Mouse (Mus musculus) stomach, postnatal 0 days (tissue): ENCODE data around the gene Kynu. TPM values are rescaled to one million over a fixed set of nuclear protein-coding genes. Genes with fewer than 3 reads are reported as not detected.
A peak's percentile ranks its signal among the peaks of the same experiment; 100 is the strongest.

Experiments used
- ATAC-seq: fragments of 200-750 bp; cut with Nextera tagmentation; 2 replicates; pipeline ENCODE4 v1.8.0; 2017; ENCODE audit not compliant: low FRiP score, low TSS enrichment
- DNase-seq: peaks from one replicate; pipeline ENCODE4 v3.0.0-alpha.2; 2016; ENCODE audit warnings: low spot score
- H3K27ac ChIP-seq: fragments of 300-500 bp; sonication (generic); replicated peaks from 2 replicates; pipeline ENCODE4 v1.5.1; 2014; ENCODE audit warnings: mild to moderate bottlenecking, control low read depth
- H3K27me3 ChIP-seq: fragments of 300-500 bp; sonication (generic); 2 replicates; pipeline ENCODE4 v1.6.1; 2014; ENCODE audit warnings: low read length; ENCODE audit not compliant: control insufficient read depth, insufficient read depth
- H3K36me3 ChIP-seq: fragments of 300-500 bp; sonication (generic); 2 replicates; pipeline ENCODE4 v1.6.1; 2014; ENCODE audit warnings: low read length, mixed read lengths; ENCODE audit not compliant: control insufficient read depth, insufficient read depth
- H3K4me1 ChIP-seq: fragments of 300-500 bp; sonication (generic); replicated peaks from 2 replicates; pipeline ENCODE4 v1.6.1; 2014; ENCODE audit warnings: antibody characterized with exemption; ENCODE audit not compliant: control insufficient read depth, insufficient read depth
- H3K4me2 ChIP-seq: fragments of 300-500 bp; sonication (generic); replicated peaks from 2 replicates; pipeline ENCODE4 v1.6.1; 2014; ENCODE audit warnings: low read depth, mild to moderate bottlenecking, control low read depth, moderate library complexity
- H3K4me3 ChIP-seq: fragments of 300-500 bp; sonication (generic); 2 replicates; pipeline ENCODE4 v1.5.1; 2014; ENCODE audit warnings: low read depth, low read length, control low read depth
- H3K9ac ChIP-seq: fragments of 300-500 bp; sonication (generic); 2 replicates; pipeline ENCODE4 v1.6.1; 2014; ENCODE audit warnings: mild to moderate bottlenecking, low read length, control low read depth, mixed read lengths
- H3K9me3 ChIP-seq: fragments of 300-500 bp; sonication (generic); 2 replicates; pipeline ENCODE4 v1.6.1; 2016; ENCODE audit warnings: low read length; ENCODE audit not compliant: control insufficient read depth
- CTCF ChIP-seq: IDR thresholded peaks from 2 replicates; pipeline ENCODE4 v1.5.1; 2016; ENCODE audit warnings: antibody characterized with exemption, low read depth, mild to moderate bottlenecking, moderate library complexity
- EP300 ChIP-seq: optimal IDR thresholded peaks from 2 replicates; pipeline ENCODE3; 2016; ENCODE audit warnings: antibody characterized with exemption
- WGBS: fragments of 180-500 bp; shearing (Covaris S2); extraction: QIAGEN DNeasy Blood & Tissue Kit; methylation state at CpG from one replicate; pipeline ENCODE4 v1.1.7; 2014; 5-methylcytosine and 5-hydroxymethylcytosine counted together
- polyA plus RNA-seq: library from polyadenylated mRNA; unstranded; fragments of >200 nt; fragmentation: Nextera tagmentation; extraction: Ambion mirVana; gene quantifications from 2 replicates; pipeline ENCODE4 v1.2.1, GENCODE M21; 2015

Gene Kynu
- polyA plus RNA-seq, 1 experiment from 2014 or later: 6.2 TPM

DNA sequence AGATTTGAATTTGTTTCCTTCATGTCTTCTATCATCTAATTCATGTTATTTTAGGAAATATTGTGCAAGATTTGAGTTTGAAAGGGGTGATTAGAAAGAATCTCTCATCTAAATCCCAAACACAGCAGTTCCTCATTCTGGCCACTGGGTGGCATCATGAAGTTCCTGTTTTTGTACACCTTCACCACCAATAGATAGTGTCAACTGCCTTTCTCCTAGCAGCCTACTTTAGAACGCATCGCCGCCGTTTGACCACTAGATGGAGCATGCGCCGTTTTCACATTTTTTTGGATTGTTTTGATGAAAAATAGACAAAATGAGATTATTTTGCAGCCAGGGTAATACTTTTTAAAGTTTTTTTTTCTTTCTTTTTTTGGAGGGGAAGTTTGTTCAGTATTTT is 118.5 kb downstream of the Kynu start:
- ATAC-seq (peak; percentile 70; the same call in 1 of the 2 replicates), DNase-seq (peak; percentile 54)
- under 1% methylated on average over 6 of the region's 6 CpGs for WGBS
- no peaks in the 10 kb centered on the region for H3K36me3 ChIP-seq
- no peaks in the 10 kb centered on the region for H3K9me3 ChIP-seq
- no peaks in the 10 kb centered on the region for H3K27me3 ChIP-seq
- H3K4me2 ChIP-seq: no peak overlapping the region
- H3K27ac ChIP-seq: no peak overlapping the region
- no peak overlapping the region for H3K4me3 ChIP-seq
- TF ChIP-seq EP300 (no peak), CTCF (peak; percentile 96)
- H3K4me1 ChIP-seq: no peaks in the 10 kb centered on the region
- no peak overlapping the region for H3K9ac ChIP-seq

DNA sequence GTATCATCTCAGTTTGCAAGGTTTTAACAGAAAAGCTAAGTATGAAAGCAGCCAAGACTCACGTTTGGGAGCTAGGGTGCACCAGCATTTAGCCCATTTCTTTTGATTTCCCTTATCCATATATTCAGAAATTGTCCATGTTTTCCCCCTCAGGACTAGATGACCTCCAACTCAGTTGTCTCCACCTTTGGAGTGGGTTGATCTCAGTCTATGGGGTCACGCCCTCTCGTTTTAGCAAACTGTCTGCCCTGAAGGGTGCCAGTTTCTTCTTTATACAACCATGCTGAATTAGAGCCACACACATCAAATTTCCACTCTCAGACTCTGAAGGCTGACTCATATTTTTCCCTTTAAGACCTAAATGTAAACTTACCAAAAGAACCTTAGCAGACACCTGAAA is 119.0 kb downstream of the Kynu start:
- H3K4me1 ChIP-seq: no peaks in the 10 kb centered on the region
- DNase-seq (no peak), ATAC-seq (no peak)
- H3K36me3 ChIP-seq: no peaks in the 10 kb centered on the region
- TF ChIP-seq EP300 (no peak), CTCF (no peak)
- WGBS: 46% methylated on average over 3 of the region's 3 CpGs
- no peak overlapping the region for H3K4me2 ChIP-seq
- H3K9ac ChIP-seq: no peak overlapping the region
- H3K4me3 ChIP-seq: no peak overlapping the region
- no peaks in the 10 kb centered on the region for H3K27me3 ChIP-seq
- H3K27ac ChIP-seq: no peak overlapping the region
- no peaks in the 10 kb centered on the region for H3K9me3 ChIP-seq

DNA sequence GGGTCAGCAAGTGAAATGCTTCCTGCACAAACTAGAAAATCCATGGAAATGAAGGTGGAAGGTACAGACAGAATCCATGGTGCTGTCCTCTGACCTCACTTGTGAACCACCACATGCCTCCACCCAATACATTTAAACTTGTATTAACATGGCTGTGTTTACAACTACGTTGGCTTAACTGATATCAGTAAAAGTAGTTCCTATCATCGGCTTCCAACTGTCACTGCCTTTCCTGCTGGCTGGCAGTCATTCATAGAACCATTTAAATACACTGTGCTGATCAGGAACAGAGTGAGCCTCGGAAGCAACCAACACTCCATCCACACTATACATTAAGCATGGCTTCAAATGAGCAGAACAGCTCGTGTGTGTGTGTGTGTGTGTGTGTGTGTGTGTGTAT is 120.1 kb downstream of the Kynu start:
- TF ChIP-seq EP300 (no peak), CTCF (no peak)
- Histone ChIP-seq H3K4me1 (no peaks in the 10 kb centered on the region), H3K27ac (no peak overlapping the region), H3K36me3 (no peaks in the 10 kb centered on the region), H3K27me3 (no peaks in the 10 kb centered on the region), H3K9me3 (no peaks in the 10 kb centered on the region), H3K4me2 (no peak overlapping the region), H3K9ac (no peak overlapping the region), H3K4me3 (no peak overlapping the region)
- ATAC-seq (no peak), DNase-seq (no peak)
- 69% methylated on average over 4 of the region's 4 CpGs for whole genome bisulfite sequencing

DNA sequence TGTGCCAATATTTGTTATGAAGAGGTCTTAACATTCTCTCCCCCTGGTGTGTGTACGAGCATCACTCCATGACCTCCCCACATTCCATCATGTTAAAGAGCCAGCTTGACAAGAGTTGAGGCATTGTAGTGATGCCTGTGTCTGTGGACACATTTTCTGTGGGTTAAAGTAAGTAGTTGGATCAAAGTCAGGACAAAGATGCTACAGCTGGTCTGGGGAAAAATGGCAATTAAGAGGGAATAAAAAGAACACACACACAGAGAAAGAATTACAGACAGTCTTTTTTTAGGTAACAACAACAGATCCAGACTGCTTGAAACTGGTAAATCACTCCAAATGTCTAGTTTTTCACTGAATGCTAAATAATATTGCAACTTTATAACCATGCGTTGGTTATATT is 135.3 kb downstream of the Kynu start:
- Histone ChIP-seq H3K27ac (no peak overlapping the region), H3K9ac (no peak overlapping the region), H3K4me3 (no peak overlapping the region), H3K4me2 (no peak overlapping the region), H3K4me1 (no peaks in the 10 kb centered on the region), H3K27me3 (no peaks in the 10 kb centered on the region), H3K36me3 (no peaks in the 10 kb centered on the region), H3K9me3 (no peaks in the 10 kb centered on the region)
- 66% methylated on average over 2 of the region's 2 CpGs for WGBS
- ATAC-seq: no peak
- no peak for DNase-seq
- no peak for TF ChIP-seq EP300
- no peak for TF ChIP-seq CTCF

DNA sequence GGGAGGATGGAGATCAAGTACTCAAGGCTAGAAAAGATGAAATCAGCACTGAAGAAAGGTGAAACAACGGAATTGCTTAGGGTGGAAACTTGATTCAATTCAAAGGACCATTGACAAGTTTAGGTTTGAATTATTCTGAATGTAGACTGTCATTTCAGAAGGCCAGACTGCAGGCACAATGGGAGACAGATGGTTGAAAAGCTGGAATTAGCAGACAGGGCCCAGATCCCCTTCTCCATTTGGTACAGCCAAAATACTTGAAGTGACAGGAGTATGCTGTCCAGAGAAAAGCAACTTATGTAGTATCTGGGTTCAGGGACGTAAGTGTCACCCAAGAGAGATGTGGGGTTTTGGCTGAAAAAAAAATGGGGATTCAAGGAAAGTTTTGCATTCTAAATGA is 136.2 kb downstream of the Kynu start:
- H3K9ac ChIP-seq: no peak overlapping the region
- H3K4me3 ChIP-seq: no peak overlapping the region
- DNase-seq: no peak
- H3K9me3 ChIP-seq: no peaks in the 10 kb centered on the region
- ATAC-seq: no peak
- no peak for TF ChIP-seq CTCF
- no peak for TF ChIP-seq EP300
- no peaks in the 10 kb centered on the region for H3K4me1 ChIP-seq
- no peaks in the 10 kb centered on the region for H3K36me3 ChIP-seq
- no peak overlapping the region for H3K27ac ChIP-seq
- H3K4me2 ChIP-seq: no peak overlapping the region
- no peaks in the 10 kb centered on the region for H3K27me3 ChIP-seq
- WGBS: 78% methylated on average over 2 of the region's 2 CpGs

DNA sequence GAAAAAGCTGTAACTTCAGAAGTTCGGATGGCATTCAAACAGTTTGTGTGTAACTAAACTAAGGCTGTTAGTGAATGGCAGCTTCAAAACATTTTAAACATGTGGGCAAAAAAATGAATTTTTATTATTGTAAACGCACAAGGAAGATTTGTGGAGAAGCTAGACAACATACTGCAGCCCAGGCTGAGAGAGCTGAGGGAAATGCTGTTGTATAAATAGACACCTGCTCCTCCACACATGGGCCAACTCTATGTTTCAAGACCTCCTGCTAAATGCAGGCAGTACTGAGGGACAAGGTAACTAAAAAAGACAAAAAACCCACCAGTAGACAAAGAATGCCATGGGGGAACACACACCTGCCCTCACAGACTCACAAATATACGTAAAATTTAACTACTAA is 140.5 kb downstream of the Kynu start:
- Histone ChIP-seq H3K27ac (no peak overlapping the region), H3K9ac (no peak overlapping the region), H3K36me3 (no peaks in the 10 kb centered on the region), H3K4me1 (no peaks in the 10 kb centered on the region), H3K4me2 (no peak overlapping the region), H3K4me3 (no peak overlapping the region), H3K27me3 (no peaks in the 10 kb centered on the region), H3K9me3 (no peaks in the 10 kb centered on the region)
- TF ChIP-seq EP300 (no peak), CTCF (no peak)
- WGBS: 81% methylated on average over 3 of the region's 3 CpGs
- ATAC-seq (no peak), DNase-seq (no peak)
